Mouse (Mus musculus): Measurements from ENCODE around the gene Tmco5b. TPM values are rescaled to one million over a fixed set of nuclear protein-coding genes. Genes with fewer than 3 reads are reported as not detected.

Gene Tmco5b
- polyA plus RNA-seq (2016; fragmentation: Nextera tagmentation; extraction: Ambion mirVana), result not detected in 2 replicates

GRCm38 (mm10) chr2:113285432-113285831, at the start of gene Tmco5b:
Gene Tmco5b, plus strand, starts transcription at chr2:113285732.
- Histone ChIP-seq H3K36me3 (no peaks in the 10 kb centered on the region), H3K27ac (no peak within 1 kb of the TSS), H3K4me1 (no peaks in the 10 kb centered on the region), H3K4me3 (no peak within 1 kb of the TSS), H3K9me3 (replicated peaks) (no peaks in the 10 kb centered on the region), H3K9ac (no peak within 1 kb of the TSS), H3K27me3 (replicated peaks) (no peaks in the 10 kb centered on the region), H3K4me2 (no peak within 1 kb of the TSS)
- WGBS (ENCODE audit: insufficient replicate concordance), result 51% methylated on average over 2 of the region's 2 CpGs
- no peak for ATAC-seq

GRCm38 (mm10) chr2:113236993-113237392, 48.5 kb upstream of the Tmco5b start:
- Histone ChIP-seq H3K36me3 (no peaks in the 10 kb centered on the region), H3K27ac (no peak overlapping the region), H3K4me2 (no peak overlapping the region), H3K9me3 (replicated peaks) (no peaks in the 10 kb centered on the region), H3K4me1 (no peaks in the 10 kb centered on the region), H3K4me3 (no peak overlapping the region), H3K9ac (no peak overlapping the region), H3K27me3 (replicated peaks) (no peaks in the 10 kb centered on the region)
- ATAC-seq, result no peak
- 56% methylated on average over 1 of the region's 1 CpGs for WGBS (ENCODE audit: insufficient replicate concordance)

- no peak for ATAC-seq
- no peaks in the 10 kb centered on the region for H3K36me3 ChIP-seq
- no peaks in the 10 kb centered on the region for H3K4me1 ChIP-seq
- no peak overlapping the region for H3K4me2 ChIP-seq
- no peak overlapping the region for H3K9ac ChIP-seq
- no peaks in the 10 kb centered on the region for H3K9me3 ChIP-seq (replicated peaks)
- WGBS (ENCODE audit: insufficient replicate concordance), result 72% methylated on average over 5 of the region's 5 CpGs
- H3K27me3 ChIP-seq (replicated peaks), result no peaks in the 10 kb centered on the region
- no peak overlapping the region for H3K4me3 ChIP-seq
- no peak overlapping the region for H3K27ac ChIP-seq
These were observed 46.7 kb upstream of the Tmco5b start for GRCm38 (mm10) chr2:113238871-113239270.

GRCm38 (mm10) chr2:113302349-113303239, 17.1 kb downstream of the Tmco5b start:
- Histone ChIP-seq H3K27ac (no peak overlapping the region), H3K27me3 (replicated peaks) (no peaks in the 10 kb centered on the region), H3K9ac (no peak overlapping the region), H3K4me2 (no peak overlapping the region), H3K4me3 (no peak overlapping the region), H3K36me3 (no peaks in the 10 kb centered on the region), H3K9me3 (replicated peaks) (no peaks in the 10 kb centered on the region), H3K4me1 (no peaks in the 10 kb centered on the region)
- no peak for ATAC-seq
- WGBS (ENCODE audit: insufficient replicate concordance), result 32% methylated on average over 18 of the region's 18 CpGs

GRCm38 (mm10) chr2:113303240-113303538, 17.7 kb downstream of the Tmco5b start:
- Histone ChIP-seq H3K27me3 (replicated peaks) (no peaks in the 10 kb centered on the region), H3K4me2 (no peak overlapping the region), H3K4me3 (no peak overlapping the region), H3K36me3 (no peaks in the 10 kb centered on the region), H3K9ac (no peak overlapping the region), H3K4me1 (no peaks in the 10 kb centered on the region), H3K27ac (no peak overlapping the region), H3K9me3 (replicated peaks) (no peaks in the 10 kb centered on the region)
- 52% methylated on average over 4 of the region's 4 CpGs for WGBS (ENCODE audit: insufficient replicate concordance)
- peak; percentile 18; the same call in 1 of the 2 replicates for ATAC-seq

GRCm38 (mm10) chr2:113305339-113305738, 19.8 kb downstream of the Tmco5b start:
- H3K36me3 ChIP-seq, result no peaks in the 10 kb centered on the region
- H3K9ac ChIP-seq, result no peak overlapping the region
- no peak for ATAC-seq
- no peak overlapping the region for H3K4me2 ChIP-seq
- no peak overlapping the region for H3K27ac ChIP-seq
- H3K9me3 ChIP-seq (replicated peaks), result no peaks in the 10 kb centered on the region
- H3K4me1 ChIP-seq, result no peaks in the 10 kb centered on the region
- no peak overlapping the region for H3K4me3 ChIP-seq
- no peaks in the 10 kb centered on the region for H3K27me3 ChIP-seq (replicated peaks)
- WGBS (ENCODE audit: insufficient replicate concordance), result 13% methylated on average over 4 of the region's 4 CpGs

- H3K27ac ChIP-seq, result no peak overlapping the region
These were observed 25.7 kb downstream of the Tmco5b start for GRCm38 (mm10) chr2:113311211-113311610.

GRCm38 (mm10) chr2:113323016-113323415, 37.5 kb downstream of the Tmco5b start:
- Histone ChIP-seq H3K4me2 (no peak overlapping the region), H3K4me1 (0 out of 2 replicates have a peak, but pooled peaks cover 2% of the 10 kb centered on the region), H3K9ac (no peak overlapping the region), H3K27ac (no peak overlapping the region), H3K9me3 (replicated peaks) (no peaks in the 10 kb centered on the region), H3K36me3 (no peaks in the 10 kb centered on the region), H3K27me3 (replicated peaks) (peaks cover 5% of the 10 kb centered on the region), H3K4me3 (no peak overlapping the region)
- ATAC-seq, result no peak
- WGBS (ENCODE audit: insufficient replicate concordance), result 32% methylated on average over 7 of the region's 7 CpGs

More at GRCm38 (mm10) chr2:113311211-113311610, 25.7 kb downstream of the Tmco5b start:
- no peak for ATAC-seq
- Histone ChIP-seq H3K36me3 (no peaks in the 10 kb centered on the region), H3K9me3 (replicated peaks) (no peaks in the 10 kb centered on the region), H3K4me1 (no peaks in the 10 kb centered on the region), H3K9ac (no peak overlapping the region), H3K4me2 (no peak overlapping the region), H3K27me3 (replicated peaks) (no peaks in the 10 kb centered on the region), H3K4me3 (no peak overlapping the region)
- 65% methylated on average over 3 of the region's 3 CpGs for WGBS (ENCODE audit: insufficient replicate concordance)

- ATAC-seq, result no peak
- Histone ChIP-seq H3K4me2 (no peak overlapping the region), H3K9ac (no peak overlapping the region), H3K27me3 (replicated peaks) (no peaks in the 10 kb centered on the region), H3K36me3 (no peaks in the 10 kb centered on the region), H3K27ac (no peak overlapping the region), H3K9me3 (replicated peaks) (no peaks in the 10 kb centered on the region), H3K4me1 (no peaks in the 10 kb centered on the region), H3K4me3 (no peak overlapping the region)
- 50% methylated on average over 9 of the region's 9 CpGs for WGBS (ENCODE audit: insufficient replicate concordance)
These were observed 48.4 kb downstream of the Tmco5b start for GRCm38 (mm10) chr2:113333799-113334541.

- no peaks in the 10 kb centered on the region for H3K4me1 ChIP-seq
- H3K9ac ChIP-seq, result no peak overlapping the region
- no peak overlapping the region for H3K4me2 ChIP-seq
- H3K4me3 ChIP-seq, result no peak overlapping the region
- H3K9me3 ChIP-seq (replicated peaks), result no peaks in the 10 kb centered on the region
- ATAC-seq, result no peak
- WGBS (ENCODE audit: insufficient replicate concordance), result 75% methylated on average over 3 of the region's 3 CpGs
- no peak overlapping the region for H3K27ac ChIP-seq
- no peaks in the 10 kb centered on the region for H3K27me3 ChIP-seq (replicated peaks)
- no peaks in the 10 kb centered on the region for H3K36me3 ChIP-seq
These were observed 50.2 kb downstream of the Tmco5b start for GRCm38 (mm10) chr2:113335561-113336294.

- Histone ChIP-seq H3K27ac (no peak overlapping the region), H3K4me2 (no peak overlapping the region), H3K4me3 (no peak overlapping the region), H3K27me3 (replicated peaks) (no peaks in the 10 kb centered on the region), H3K9me3 (replicated peaks) (no peaks in the 10 kb centered on the region), H3K9ac (no peak overlapping the region), H3K4me1 (no peaks in the 10 kb centered on the region), H3K36me3 (no peaks in the 10 kb centered on the region)
- no peak for ATAC-seq
- WGBS (ENCODE audit: insufficient replicate concordance), result 75% methylated on average over 2 of the region's 2 CpGs
These were observed 59.0 kb downstream of the Tmco5b start for GRCm38 (mm10) chr2:113344536-113344935.

All from liver, embryonic 12.5 days (tissue).